Mouse (Mus musculus) heart, embryonic 10.5 days (tissue): Measurements from ENCODE around the gene Adam19. TPM values are rescaled to one million over a fixed set of nuclear protein-coding genes. Genes with fewer than 3 reads are reported as not detected.
"Not testable (repeated sequence)": the region's sequence is repeated elsewhere in the genome, so short reads cannot be mapped to it uniquely, and the experiment has no call there.

ENCODE experiments used
- DNase-seq: peaks from one replicate; pipeline ENCODE4 v3.0.0-alpha.2; 2017; ENCODE audit warnings: low spot score
- H3K27ac ChIP-seq: fragments of 300-500 bp; sonication (generic); 2 replicates; pipeline ENCODE4 v1.5.1; 2016; ENCODE audit warnings: mild to moderate bottlenecking
- H3K27me3 ChIP-seq: fragments of 300-500 bp; sonication (generic); 2 replicates; pipeline ENCODE4 v1.6.1; 2016; ENCODE audit warnings: mild to moderate bottlenecking; ENCODE audit not compliant: poor library complexity, insufficient read depth, severe bottlenecking
- H3K36me3 ChIP-seq: fragments of 300-500 bp; sonication (generic); 2 replicates; pipeline ENCODE4 v1.6.1; 2016; ENCODE audit warnings: mild to moderate bottlenecking, moderate library complexity
- H3K4me1 ChIP-seq: fragments of 300-500 bp; sonication (generic); 2 replicates; pipeline ENCODE4 v1.6.1; 2016; ENCODE audit warnings: mild to moderate bottlenecking
- H3K4me3 ChIP-seq: fragments of 300-500 bp; sonication (generic); 2 replicates; pipeline ENCODE4 v1.5.1; 2016; ENCODE audit warnings: mild to moderate bottlenecking, moderate library complexity
- H3K9me3 ChIP-seq: fragments of 300-500 bp; sonication (generic); 2 replicates; pipeline ENCODE4 v1.6.1; 2016; ENCODE audit warnings: mild to moderate bottlenecking, moderate library complexity
- WGBS: fragments of 180-500 bp; shearing (Covaris S2); methylation state at CpG from one replicate; pipeline ENCODE4 v1.1.7; 2016; 5-methylcytosine and 5-hydroxymethylcytosine counted together
- polyA plus RNA-seq: library from polyadenylated mRNA; unstranded; fragments of >200 nt; fragmentation: Nextera tagmentation; extraction: Ambion mirVana; gene quantifications from 2 replicates; pipeline ENCODE4 v1.2.1, GENCODE M21; 2016

Gene Adam19
- polyA plus RNA-seq, 1 experiment from 2014 or later = 24.2 TPM

DNA sequence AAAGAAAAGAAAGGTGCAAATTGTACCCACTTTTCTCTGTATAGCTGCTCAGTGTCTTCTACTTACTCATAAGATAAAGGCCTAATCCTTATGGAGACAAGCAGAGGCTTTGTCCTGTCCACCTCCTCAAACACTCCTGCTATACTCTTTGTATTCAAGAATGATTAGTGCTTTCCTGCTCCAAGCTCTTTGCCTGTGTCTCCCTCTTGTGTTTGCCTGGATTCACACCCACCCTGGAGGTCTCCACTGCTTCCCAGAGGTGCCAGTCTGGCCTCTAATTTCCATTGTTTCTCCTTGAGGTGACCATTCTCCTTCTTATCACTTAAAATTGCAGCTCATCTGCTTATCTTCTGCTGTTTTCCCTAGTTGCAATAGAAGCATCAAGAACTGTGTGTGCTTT is 101.7 kb downstream of the Adam19 start:
- H3K36me3 ChIP-seq = 0 out of 2 replicates have a peak, but pooled peaks cover 2% of the 10 kb centered on the region
- H3K27ac ChIP-seq = no peak overlapping the region
- H3K27me3 ChIP-seq = no peaks in the 10 kb centered on the region
- DNase-seq = no peak
- no peak overlapping the region for H3K4me3 ChIP-seq
- no peaks in the 10 kb centered on the region for H3K9me3 ChIP-seq
- 0 out of 2 replicates have a peak, but pooled peaks cover 10% of the 10 kb centered on the region for H3K4me1 ChIP-seq

DNA sequence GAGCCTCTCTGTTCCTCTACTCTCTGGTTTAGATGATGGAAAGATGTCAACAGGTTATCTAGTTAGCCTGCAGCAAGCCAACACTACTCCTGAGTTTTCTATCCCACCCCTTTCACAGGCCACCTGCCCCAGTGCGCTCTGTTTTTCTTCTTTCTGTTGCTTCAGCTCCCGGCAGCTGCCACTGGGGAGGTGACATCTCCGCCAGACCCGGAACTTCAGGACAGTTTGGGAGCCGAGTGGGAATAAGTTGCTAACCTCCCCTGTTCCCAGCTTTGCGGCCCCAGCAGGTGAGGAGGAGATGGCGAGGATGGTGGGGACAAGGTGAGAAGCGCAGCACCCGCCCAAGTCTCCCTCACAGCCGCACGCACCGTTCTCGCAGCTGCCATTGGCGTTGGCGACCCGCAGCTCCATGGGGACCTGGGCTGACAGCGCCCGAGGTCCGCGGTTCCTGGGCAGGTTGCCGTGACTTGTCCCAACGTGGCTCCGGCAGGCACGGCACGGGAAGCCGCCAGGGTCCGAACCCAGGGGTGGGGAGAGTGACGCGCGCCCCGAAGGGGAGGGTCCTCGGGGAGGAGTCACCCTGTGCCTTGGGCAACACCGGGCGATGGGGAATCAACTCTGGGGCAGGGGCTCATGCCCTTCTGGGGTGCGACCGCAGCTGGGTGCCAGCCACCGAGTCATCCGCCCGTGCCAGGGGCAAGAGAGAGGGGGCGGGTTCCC is 110.2 kb downstream of the Adam19 start, which contains the start of gene Nipal4:
TSS of gene Nipal4 (minus strand) at position 643 of the 720 bp plus-strand sequence.
- Histone ChIP-seq H3K4me3 (peak within 1 kb of the TSS; percentile 84), H3K4me1 (peaks cover 36% of the 10 kb centered on the region), H3K9me3 (no peaks in the 10 kb centered on the region), H3K27me3 (peaks cover 24% of the 10 kb centered on the region), H3K36me3 (no peaks in the 10 kb centered on the region), H3K27ac (peak within 1 kb of the TSS; percentile 85)
- WGBS = 3% methylated on average over 40 of the region's 40 CpGs
- DNase-seq = no peak

DNA sequence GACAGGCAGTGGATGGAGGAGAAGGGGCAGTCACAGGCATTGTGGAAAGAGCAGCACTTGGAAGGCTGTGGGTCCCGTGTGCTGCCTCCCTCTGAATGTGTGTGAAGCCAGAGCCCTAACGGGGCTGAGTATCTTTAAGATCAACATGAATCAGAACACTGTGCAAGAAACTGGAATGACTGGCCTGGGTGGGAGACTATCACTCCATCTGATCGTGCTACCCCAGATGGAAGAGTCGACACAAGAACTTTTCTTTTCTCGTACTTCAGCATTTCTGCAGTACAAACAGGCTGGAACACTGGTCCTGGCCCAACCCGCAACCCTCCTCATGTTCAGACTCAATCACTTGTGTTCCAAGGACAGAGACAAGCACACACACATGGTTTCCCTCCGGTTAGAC is 112.7 kb downstream of the Adam19 start:
- no peak overlapping the region for H3K27ac ChIP-seq
- 81% methylated on average over 7 of the region's 7 CpGs for WGBS
- H3K27me3 ChIP-seq = peaks cover 24% of the 10 kb centered on the region
- H3K36me3 ChIP-seq = no peaks in the 10 kb centered on the region
- DNase-seq = no peak
- no peaks in the 10 kb centered on the region for H3K9me3 ChIP-seq
- peaks cover 28% of the 10 kb centered on the region for H3K4me1 ChIP-seq
- no peak overlapping the region for H3K4me3 ChIP-seq

DNA sequence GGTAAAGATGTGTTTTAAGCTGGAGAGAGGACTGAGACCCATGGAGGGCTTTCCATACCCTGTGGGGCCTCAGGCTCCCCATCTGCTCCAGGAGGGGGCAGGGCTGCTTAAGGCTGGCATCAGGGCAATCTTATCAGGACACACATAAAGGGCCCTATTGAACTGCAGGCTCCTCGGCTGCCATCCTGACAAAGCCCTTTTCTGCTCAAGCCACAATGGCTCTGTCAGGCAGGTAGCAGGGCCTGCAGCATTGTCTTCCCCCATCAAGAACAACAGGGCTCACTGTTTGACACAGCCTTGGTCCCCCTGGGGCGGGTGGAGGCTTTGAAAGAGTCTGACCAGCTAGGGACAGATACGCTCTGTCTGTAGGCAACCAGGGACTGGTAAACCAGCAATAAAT is 114.1 kb downstream of the Adam19 start:
- no peak for DNase-seq
- Histone ChIP-seq H3K4me1 (peaks cover 21% of the 10 kb centered on the region), H3K9me3 (no peaks in the 10 kb centered on the region), H3K36me3 (no peaks in the 10 kb centered on the region), H3K27me3 (peaks cover 21% of the 10 kb centered on the region), H3K27ac (0 out of 2 replicates have a peak overlapping the region, but pooled peaks have one; percentile 36), H3K4me3 (no peak overlapping the region)
- WGBS = 56% methylated on average over 3 of the region's 3 CpGs

DNA sequence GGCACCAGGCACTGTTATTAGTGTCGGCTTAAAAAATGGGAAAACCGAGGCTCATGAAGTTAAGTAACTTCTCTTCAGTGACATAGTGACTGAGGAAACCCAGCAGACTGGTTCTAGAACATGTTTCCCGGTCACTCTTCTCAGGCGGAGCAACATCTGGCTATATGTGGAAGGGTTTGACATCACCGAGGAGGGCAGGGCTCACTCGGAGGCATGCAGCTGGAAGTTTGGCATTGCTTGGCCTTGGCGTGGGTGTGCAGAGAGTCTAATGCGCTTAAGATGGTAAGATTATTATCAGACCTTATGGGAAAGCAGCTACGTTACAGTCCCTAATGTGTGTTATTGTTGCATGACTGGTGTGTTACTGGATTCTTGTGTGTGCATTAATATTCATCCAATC is 116.3 kb downstream of the Adam19 start:
- 90% methylated on average over 9 of the region's 9 CpGs for WGBS
- peaks cover 10% of the 10 kb centered on the region for H3K4me1 ChIP-seq
- no peaks in the 10 kb centered on the region for H3K9me3 ChIP-seq
- H3K4me3 ChIP-seq = no peak overlapping the region
- no peak overlapping the region for H3K27ac ChIP-seq
- DNase-seq = no peak
- H3K27me3 ChIP-seq = 0 out of 2 replicates have a peak, but pooled peaks cover 3% of the 10 kb centered on the region
- H3K36me3 ChIP-seq = no peaks in the 10 kb centered on the region

DNA sequence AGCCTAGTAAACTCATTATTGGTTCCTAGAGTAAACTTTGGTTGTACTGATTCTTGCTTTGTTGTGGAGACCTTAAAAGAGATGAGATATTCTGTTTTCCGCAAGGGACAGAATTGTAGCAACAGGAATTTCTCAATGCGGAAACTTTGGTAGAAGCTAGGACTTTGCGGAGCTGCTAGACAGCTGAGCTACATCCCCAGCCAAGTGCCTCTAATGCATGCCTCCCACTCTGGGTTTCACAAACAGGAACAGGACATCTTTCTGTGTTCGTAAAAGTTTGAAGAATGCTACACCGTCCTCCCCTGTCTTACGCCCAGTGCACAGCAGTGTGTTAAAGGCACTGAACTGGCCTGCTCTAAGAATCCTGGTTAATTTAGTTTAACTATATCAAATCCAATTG is 120.4 kb downstream of the Adam19 start:
- no peaks in the 10 kb centered on the region for H3K9me3 ChIP-seq
- H3K36me3 ChIP-seq = no peaks in the 10 kb centered on the region
- H3K4me1 ChIP-seq = no peaks in the 10 kb centered on the region
- H3K4me3 ChIP-seq = no peak overlapping the region
- 88% methylated on average over 6 of the region's 6 CpGs for WGBS
- no peak overlapping the region for H3K27ac ChIP-seq
- no peak for DNase-seq
- no peaks in the 10 kb centered on the region for H3K27me3 ChIP-seq

DNA sequence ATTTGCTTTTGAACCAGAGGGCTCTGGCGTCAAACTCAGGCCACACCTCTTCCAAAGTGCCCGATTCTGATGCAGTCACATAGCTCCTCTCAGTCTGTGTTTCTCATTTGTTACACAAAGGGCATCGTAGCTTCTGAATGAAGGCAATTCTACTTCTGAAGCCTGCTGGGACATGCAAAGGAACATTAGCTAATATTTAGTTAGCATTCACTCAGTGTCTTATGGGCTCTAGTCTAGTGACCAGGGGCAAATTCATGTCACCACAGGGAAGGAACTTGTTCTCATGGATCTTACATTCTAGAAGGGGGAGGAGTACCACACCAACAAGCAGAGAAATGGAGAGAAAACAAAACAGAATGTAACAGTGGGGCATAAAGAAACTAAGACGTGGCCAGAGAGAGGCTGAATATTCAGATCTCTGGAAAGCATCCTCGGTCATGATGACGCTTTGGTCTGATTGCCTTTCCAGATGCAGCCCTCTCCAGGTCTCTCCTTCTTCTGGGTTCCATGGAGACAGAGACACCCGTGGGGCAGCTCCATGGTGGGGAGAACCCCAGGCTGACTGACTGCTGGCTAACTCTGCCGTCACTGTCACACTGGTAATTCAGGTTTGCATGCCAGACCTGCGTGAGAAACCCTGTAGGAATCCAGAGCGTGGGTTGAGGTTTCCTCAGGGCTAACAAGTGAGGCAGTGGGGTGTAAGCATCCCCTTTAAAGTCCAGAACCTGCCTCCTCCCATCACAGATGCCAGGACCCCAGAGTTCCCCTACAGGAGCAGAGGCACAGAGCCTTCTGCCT is 121.7 kb downstream of the Adam19 start:
- Histone ChIP-seq H3K36me3 (no peaks in the 10 kb centered on the region), H3K4me1 (no peaks in the 10 kb centered on the region), H3K27ac (no peak overlapping the region), H3K9me3 (no peaks in the 10 kb centered on the region), H3K4me3 (no peak overlapping the region), H3K27me3 (no peaks in the 10 kb centered on the region)
- DNase-seq = no peak
- 77% methylated on average over 10 of the region's 10 CpGs for WGBS

DNA sequence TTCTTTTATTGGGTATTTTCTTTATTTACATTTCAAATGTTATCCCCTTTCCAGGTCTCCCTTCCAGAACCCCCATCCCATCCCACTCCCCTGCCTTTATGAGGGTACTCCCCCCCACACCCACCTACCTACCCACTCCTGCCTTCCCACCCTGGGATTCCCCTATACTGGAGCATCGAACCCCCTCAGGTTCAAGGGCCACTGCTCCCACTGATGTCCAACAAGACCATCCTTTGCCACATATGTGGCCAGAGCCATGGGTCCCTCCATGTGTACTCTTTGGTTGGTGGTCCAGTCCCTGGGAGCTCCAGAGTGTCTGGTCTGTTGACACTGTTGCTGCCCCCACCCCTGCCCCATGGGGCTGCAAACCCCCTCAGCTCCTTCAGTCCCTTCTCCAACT is 126.2 kb downstream of the Adam19 start:
- DNase-seq, H3K4me1 ChIP-seq, H3K27me3 ChIP-seq, H3K4me3 ChIP-seq, H3K36me3 ChIP-seq, H3K27ac ChIP-seq, H3K9me3 ChIP-seq: not testable (repeated sequence)
- 86% methylated on average over 1 of the region's 1 CpGs for WGBS

DNA sequence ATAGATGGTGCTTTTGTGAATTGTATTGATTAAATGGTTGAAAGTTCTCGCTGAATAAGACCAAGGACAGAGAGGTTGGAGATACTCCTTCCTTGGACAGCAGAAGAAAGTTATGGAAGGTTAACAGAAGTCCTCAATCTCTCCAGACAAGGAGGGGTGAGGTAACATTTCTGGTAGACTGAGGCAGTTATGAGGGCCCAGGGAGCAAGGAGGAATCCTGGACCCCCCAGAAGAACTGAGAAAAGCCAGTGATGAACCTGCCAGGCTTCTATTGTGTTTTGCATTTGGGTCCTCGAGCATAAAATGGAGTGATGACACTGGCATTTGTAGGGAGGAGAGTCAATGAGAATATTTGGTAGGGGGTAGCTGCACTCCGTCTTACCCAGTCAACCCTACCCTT is 129.2 kb downstream of the Adam19 start:
- peak overlapping the region; percentile 17; the same call in 1 of the 2 replicates for H3K27ac ChIP-seq

DNA sequence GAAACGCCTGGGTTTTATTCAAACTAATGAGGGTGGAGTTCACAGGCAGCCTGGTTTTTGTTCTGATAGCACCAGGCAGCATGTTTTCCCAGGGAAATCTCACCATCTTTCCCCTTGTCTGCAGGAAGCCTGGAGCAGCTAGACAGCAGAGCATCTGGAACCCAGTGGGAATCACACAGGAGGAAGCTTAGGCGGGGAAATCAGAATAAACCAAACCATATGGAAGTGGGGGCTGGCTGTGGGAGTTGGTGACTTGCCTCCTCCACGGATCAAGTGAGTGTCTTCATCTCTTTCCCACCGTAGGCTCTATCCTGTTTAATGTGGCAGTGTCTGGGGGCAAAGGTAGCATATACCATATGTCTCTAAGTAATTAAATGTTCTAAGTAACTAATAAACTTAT is 129.7 kb downstream of the Adam19 start:
- Histone ChIP-seq H3K4me3 (no peak overlapping the region), H3K36me3 (no peaks in the 10 kb centered on the region), H3K4me1 (no peaks in the 10 kb centered on the region), H3K9me3 (no peaks in the 10 kb centered on the region), H3K27me3 (no peaks in the 10 kb centered on the region), H3K27ac (peak overlapping the region; percentile 17; the same call in 1 of the 2 replicates)
- 14% methylated on average over 4 of the region's 4 CpGs for WGBS
- no peak for DNase-seq

More for the DNA sequence above, 129.2 kb downstream of the Adam19 start:
- no peaks in the 10 kb centered on the region for H3K4me1 ChIP-seq
- no peak overlapping the region for H3K4me3 ChIP-seq
- no peaks in the 10 kb centered on the region for H3K27me3 ChIP-seq
- H3K9me3 ChIP-seq = no peaks in the 10 kb centered on the region
- H3K36me3 ChIP-seq = no peaks in the 10 kb centered on the region
- 72% methylated on average over 3 of the region's 3 CpGs for WGBS
- no peak for DNase-seq

DNA sequence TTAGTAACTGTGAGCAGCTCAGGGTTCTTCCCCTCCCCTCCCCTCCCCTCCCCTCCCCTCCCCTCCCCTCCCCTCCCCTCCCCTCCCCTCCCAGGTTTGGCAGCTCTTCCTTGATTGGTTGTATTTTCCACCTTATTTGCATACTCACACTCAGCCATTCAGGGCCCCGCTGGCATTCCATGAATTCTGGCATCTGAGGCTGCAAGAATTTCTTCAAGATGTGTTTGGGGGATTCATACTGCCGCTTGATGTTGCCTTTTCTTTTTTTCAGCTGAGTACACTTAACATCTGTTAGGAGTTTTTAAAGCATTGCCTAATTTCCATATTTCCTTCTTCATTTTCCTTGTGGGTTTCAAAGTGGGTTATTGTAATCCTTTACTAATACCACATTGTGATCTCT is 132.5 kb downstream of the Adam19 start:
- DNase-seq = no peak
- WGBS = 73% methylated on average over 2 of the region's 2 CpGs
- no peaks in the 10 kb centered on the region for H3K4me1 ChIP-seq
- no peaks in the 10 kb centered on the region for H3K9me3 ChIP-seq
- H3K4me3 ChIP-seq = no peak overlapping the region
- H3K27me3 ChIP-seq = no peaks in the 10 kb centered on the region
- no peak overlapping the region for H3K27ac ChIP-seq
- no peaks in the 10 kb centered on the region for H3K36me3 ChIP-seq

DNA sequence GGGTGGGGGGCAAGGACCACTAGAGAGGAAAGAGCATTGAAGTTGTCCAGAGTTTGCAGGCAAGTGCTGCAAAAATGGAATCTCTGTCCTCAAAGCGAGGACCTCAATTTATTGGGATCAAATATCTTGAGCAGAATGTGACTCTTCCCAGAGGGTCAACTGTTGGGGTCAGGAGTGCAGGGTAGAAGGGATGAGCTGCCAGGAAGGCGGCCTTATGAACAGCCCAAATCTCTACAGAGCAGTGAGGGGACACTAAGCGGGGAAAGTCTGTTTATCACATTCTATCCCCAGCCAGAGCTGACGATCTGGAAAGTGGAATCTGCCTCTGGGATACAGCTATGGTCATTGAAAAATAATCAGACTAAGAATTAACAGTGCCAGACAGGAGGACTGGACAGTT is 138.4 kb downstream of the Adam19 start:
- DNase-seq = no peak
- no peak overlapping the region for H3K27ac ChIP-seq
- no peaks in the 10 kb centered on the region for H3K27me3 ChIP-seq
- H3K36me3 ChIP-seq = 0 out of 2 replicates have a peak, but pooled peaks cover 4% of the 10 kb centered on the region
- H3K4me3 ChIP-seq = no peak overlapping the region
- 61% methylated on average over 4 of the region's 4 CpGs for WGBS
- no peaks in the 10 kb centered on the region for H3K9me3 ChIP-seq
- peaks cover 17% of the 10 kb centered on the region; the same call in 1 of the 2 replicates for H3K4me1 ChIP-seq
